Mouse (Mus musculus): ENCODE results near the gene Lmf1.

DNA sequence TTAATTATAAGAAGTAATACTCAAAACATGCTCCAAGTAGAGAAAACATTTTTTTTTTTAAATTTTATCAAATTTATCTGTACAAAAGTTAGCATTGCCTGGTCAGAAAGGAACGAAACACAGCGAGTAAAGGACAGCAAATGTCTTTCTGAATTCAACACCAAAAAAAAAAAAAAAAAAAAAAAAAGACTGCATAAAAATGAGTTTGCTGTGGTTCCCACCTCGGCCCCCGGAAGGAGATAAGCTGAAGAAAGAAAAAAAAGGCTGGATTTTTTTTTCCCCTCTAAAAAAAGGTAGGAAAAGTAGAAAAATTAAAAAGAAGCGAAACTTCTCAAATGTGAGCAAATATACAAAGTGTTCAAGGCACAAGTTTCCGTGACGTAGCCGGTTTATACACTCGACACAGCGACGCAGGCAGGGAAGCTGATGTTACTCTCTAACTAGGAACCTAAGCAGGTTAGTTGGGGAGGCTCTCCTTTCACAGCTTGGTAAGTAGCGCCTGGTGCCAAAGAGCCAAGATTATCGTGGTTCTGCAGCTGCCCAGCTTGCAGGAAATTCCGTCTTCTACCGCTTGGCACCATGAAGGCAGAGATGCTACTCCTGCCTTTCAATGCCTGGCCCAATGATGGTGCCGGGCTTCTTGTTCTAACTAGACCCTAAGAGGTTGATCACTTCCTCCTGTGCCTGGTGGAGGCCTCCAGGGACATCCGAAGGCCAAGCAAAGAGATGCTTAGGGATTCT lies 12.9 kb upstream of the Lmf1 start:
- TF ChIP-seq CTCF (conservative IDR thresholded peaks at IDR 0.05; ENCODE audit: low read length), result no peak
- TF ChIP-seq NANOG (IDR thresholded peaks at IDR 0.05; ENCODE audit: borderline replicate concordance, low read length), result no peak
- TF ChIP-seq POU5F1 (IDR thresholded peaks at IDR 0.05; ENCODE audit: borderline replicate concordance, low read length), result no peak

Measured in E14TG2a.4 (cell line).